Mouse (Mus musculus) midbrain, embryonic 15.5 days (tissue): ENCODE measurements around the gene Cntnap5c. TPM values are rescaled to one million over a fixed set of nuclear protein-coding genes. Genes with fewer than 3 reads are reported as not detected.

Source experiments
- ATAC-seq: fragments of 200-750 bp; cut with Nextera tagmentation; replicated peaks from 2 replicates; pipeline ENCODE4 v1.8.0; 2017; ENCODE audit warnings: moderate TSS enrichment
- H3K27ac ChIP-seq: fragments of 300-500 bp; sonication (generic); 2 replicates; pipeline ENCODE4 v1.5.1; 2015; ENCODE audit warnings: mild to moderate bottlenecking, inconsistent platforms
- H3K27me3 ChIP-seq: fragments of 300-500 bp; sonication (generic); replicated peaks from 2 replicates; pipeline ENCODE4 v1.6.1; 2015; ENCODE audit warnings: inconsistent platforms
- H3K36me3 ChIP-seq: fragments of 300-500 bp; sonication (generic); replicated peaks from 2 replicates; pipeline ENCODE4 v1.6.1; 2015; ENCODE audit warnings: inconsistent platforms
- H3K4me1 ChIP-seq: fragments of 300-500 bp; sonication (generic); 2 replicates; pipeline ENCODE4 v1.6.1; 2015; ENCODE audit warnings: inconsistent platforms
- H3K4me2 ChIP-seq: fragments of 300-500 bp; sonication (generic); 2 replicates; pipeline ENCODE4 v1.6.1; 2015; ENCODE audit warnings: inconsistent platforms, mild to moderate bottlenecking, moderate library complexity
- H3K4me3 ChIP-seq: fragments of 300-500 bp; sonication (generic); 2 replicates; pipeline ENCODE4 v1.5.1; 2015; ENCODE audit warnings: mild to moderate bottlenecking, inconsistent platforms
- H3K9ac ChIP-seq: fragments of 300-500 bp; sonication (generic); 2 replicates; pipeline ENCODE4 v1.6.1; 2015; ENCODE audit warnings: mild to moderate bottlenecking, inconsistent platforms
- H3K9me3 ChIP-seq: fragments of 300-500 bp; sonication (generic); 2 replicates; pipeline ENCODE4 v1.6.1; 2016; ENCODE audit warnings: inconsistent platforms
- whole genome bisulfite sequencing: fragments of 180-500 bp; shearing (Covaris S2); methylation state at CpG from one replicate; pipeline ENCODE4 v1.1.7; 2015; ENCODE audit warnings: mixed read lengths; 5-methylcytosine and 5-hydroxymethylcytosine counted together
- polyA plus RNA-seq: library from polyadenylated mRNA; unstranded; fragments of >200 nt; fragmentation: Nextera tagmentation; extraction: Ambion mirVana; gene quantifications from 2 replicates; pipeline ENCODE4 v1.2.1, GENCODE M21; 2015

The Cntnap5c gene
- polyA plus RNA-seq, 1 experiment from 2014 or later: 3.6 TPM

- Histone ChIP-seq H3K4me1 (no peaks in the 10 kb centered on the region), H3K27me3 (no peaks in the 10 kb centered on the region), H3K4me3 (no peak overlapping the region), H3K9me3 (no peaks in the 10 kb centered on the region), H3K27ac (no peak overlapping the region), H3K36me3 (no peaks in the 10 kb centered on the region), H3K9ac (no peak overlapping the region), H3K4me2 (no peak overlapping the region)
- no peak for ATAC-seq
- WGBS: 90% methylated on average over 7 of the region's 7 CpGs
These were observed 300.5 kb downstream of the Cntnap5c start for GRCm38 (mm10) chr17:58069912-58070311.

- Histone ChIP-seq H3K9ac (no peak overlapping the region), H3K36me3 (no peaks in the 10 kb centered on the region)
- 83% methylated on average over 1 of the region's 1 CpGs for WGBS
These were observed 313.3 kb downstream of the Cntnap5c start for GRCm38 (mm10) chr17:58082676-58083075.

GRCm38 (mm10) chr17:58104505-58104904, 335.1 kb downstream of the Cntnap5c start:
- no peak overlapping the region for H3K9ac ChIP-seq
- 0 out of 2 replicates have a peak, but pooled peaks have one; percentile 30 for ATAC-seq
- H3K4me3 ChIP-seq: no peak overlapping the region
- no peaks in the 10 kb centered on the region for H3K9me3 ChIP-seq
- H3K27ac ChIP-seq: no peak overlapping the region
- WGBS: 25% methylated on average over 2 of the region's 2 CpGs
- no peaks in the 10 kb centered on the region for H3K27me3 ChIP-seq
- H3K36me3 ChIP-seq: no peaks in the 10 kb centered on the region
- no peak overlapping the region for H3K4me2 ChIP-seq
- H3K4me1 ChIP-seq: no peaks in the 10 kb centered on the region

More at GRCm38 (mm10) chr17:58082676-58083075, 313.3 kb downstream of the Cntnap5c start:
- no peak for ATAC-seq
- Histone ChIP-seq H3K4me1 (no peaks in the 10 kb centered on the region), H3K4me2 (no peak overlapping the region), H3K4me3 (no peak overlapping the region), H3K9me3 (no peaks in the 10 kb centered on the region), H3K27ac (no peak overlapping the region), H3K27me3 (no peaks in the 10 kb centered on the region)

GRCm38 (mm10) chr17:58107901-58108300, 338.5 kb downstream of the Cntnap5c start:
- Histone ChIP-seq H3K36me3 (no peaks in the 10 kb centered on the region), H3K4me2 (no peak overlapping the region), H3K9ac (no peak overlapping the region), H3K27ac (no peak overlapping the region), H3K27me3 (no peaks in the 10 kb centered on the region), H3K9me3 (no peaks in the 10 kb centered on the region), H3K4me3 (no peak overlapping the region), H3K4me1 (no peaks in the 10 kb centered on the region)
- no peak for ATAC-seq
- 93% methylated on average over 3 of the region's 3 CpGs for WGBS

- H3K4me2 ChIP-seq: no peak overlapping the region
- 76% methylated on average over 1 of the region's 1 CpGs for WGBS
- no peak overlapping the region for H3K9ac ChIP-seq
- H3K4me1 ChIP-seq: no peaks in the 10 kb centered on the region
- H3K4me3 ChIP-seq: no peak overlapping the region
- no peak overlapping the region for H3K27ac ChIP-seq
- ATAC-seq: no peak
- no peaks in the 10 kb centered on the region for H3K36me3 ChIP-seq
- no peaks in the 10 kb centered on the region for H3K27me3 ChIP-seq
- no peaks in the 10 kb centered on the region for H3K9me3 ChIP-seq
These were observed 339.0 kb downstream of the Cntnap5c start for GRCm38 (mm10) chr17:58108335-58108734.

- Histone ChIP-seq H3K9ac (no peak overlapping the region), H3K4me3 (no peak overlapping the region), H3K27ac (no peak overlapping the region), H3K4me1 (no peaks in the 10 kb centered on the region), H3K4me2 (no peak overlapping the region), H3K36me3 (no peaks in the 10 kb centered on the region), H3K9me3 (no peaks in the 10 kb centered on the region), H3K27me3 (no peaks in the 10 kb centered on the region)
- no peak for ATAC-seq
- 81% methylated on average over 1 of the region's 1 CpGs for WGBS
These were observed 417.8 kb downstream of the Cntnap5c start for GRCm38 (mm10) chr17:58187171-58187570.

- H3K4me2 ChIP-seq: no peak overlapping the region
- no peak for ATAC-seq
- no peaks in the 10 kb centered on the region for H3K27me3 ChIP-seq
These were observed 431.8 kb downstream of the Cntnap5c start for GRCm38 (mm10) chr17:58201148-58201547.

GRCm38 (mm10) chr17:58268058-58268457, 498.7 kb downstream of the Cntnap5c start:
- Histone ChIP-seq H3K9ac (no peak overlapping the region), H3K9me3 (no peaks in the 10 kb centered on the region), H3K4me3 (no peak overlapping the region), H3K4me1 (no peaks in the 10 kb centered on the region), H3K27ac (no peak overlapping the region), H3K4me2 (no peak overlapping the region), H3K27me3 (no peaks in the 10 kb centered on the region), H3K36me3 (no peaks in the 10 kb centered on the region)
- WGBS: 79% methylated on average over 2 of the region's 2 CpGs
- no peak for ATAC-seq

More at GRCm38 (mm10) chr17:58201148-58201547, 431.8 kb downstream of the Cntnap5c start:
- no peaks in the 10 kb centered on the region for H3K36me3 ChIP-seq
- 91% methylated on average over 2 of the region's 2 CpGs for WGBS
- no peak overlapping the region for H3K27ac ChIP-seq
- H3K4me1 ChIP-seq: no peaks in the 10 kb centered on the region
- no peak overlapping the region for H3K4me3 ChIP-seq
- no peak overlapping the region for H3K9ac ChIP-seq
- H3K9me3 ChIP-seq: no peaks in the 10 kb centered on the region

- H3K4me2 ChIP-seq: no peak overlapping the region
- H3K27me3 ChIP-seq: no peaks in the 10 kb centered on the region
- no peaks in the 10 kb centered on the region for H3K4me1 ChIP-seq
- WGBS: 79% methylated on average over 6 of the region's 6 CpGs
- H3K4me3 ChIP-seq: no peak overlapping the region
- ATAC-seq: no peak
- no peaks in the 10 kb centered on the region for H3K36me3 ChIP-seq
- H3K9me3 ChIP-seq: no peaks in the 10 kb centered on the region
- no peak overlapping the region for H3K27ac ChIP-seq
- no peak overlapping the region for H3K9ac ChIP-seq
These were observed 581.9 kb downstream of the Cntnap5c start for GRCm38 (mm10) chr17:58351310-58351709.

- H3K9me3 ChIP-seq: no peaks in the 10 kb centered on the region
- H3K4me3 ChIP-seq: no peak overlapping the region
- H3K4me1 ChIP-seq: no peaks in the 10 kb centered on the region
- H3K27ac ChIP-seq: no peak overlapping the region
- H3K27me3 ChIP-seq: no peaks in the 10 kb centered on the region
- ATAC-seq: no peak
- WGBS: 50% methylated on average over 2 of the region's 2 CpGs
- no peak overlapping the region for H3K9ac ChIP-seq
- no peaks in the 10 kb centered on the region for H3K36me3 ChIP-seq
- H3K4me2 ChIP-seq: no peak overlapping the region
These were observed 586.9 kb downstream of the Cntnap5c start for GRCm38 (mm10) chr17:58356224-58356623.

GRCm38 (mm10) chr17:58363582-58364267, 594.4 kb downstream of the Cntnap5c start:
- no peaks in the 10 kb centered on the region for H3K4me1 ChIP-seq
- no peak overlapping the region for H3K9ac ChIP-seq
- no peaks in the 10 kb centered on the region for H3K36me3 ChIP-seq
- no peaks in the 10 kb centered on the region for H3K9me3 ChIP-seq
- no peak overlapping the region for H3K27ac ChIP-seq
- H3K4me3 ChIP-seq: no peak overlapping the region
- 79% methylated on average over 4 of the region's 4 CpGs for WGBS
- H3K27me3 ChIP-seq: no peaks in the 10 kb centered on the region
- H3K4me2 ChIP-seq: no peak overlapping the region
- ATAC-seq: no peak

- ATAC-seq: no peak
- Histone ChIP-seq H3K9ac (no peak overlapping the region), H3K36me3 (no peaks in the 10 kb centered on the region), H3K4me3 (no peak overlapping the region), H3K4me2 (no peak overlapping the region), H3K27me3 (no peaks in the 10 kb centered on the region), H3K4me1 (no peaks in the 10 kb centered on the region), H3K9me3 (no peaks in the 10 kb centered on the region), H3K27ac (no peak overlapping the region)
These were observed 600.7 kb downstream of the Cntnap5c start for GRCm38 (mm10) chr17:58370089-58370488.

GRCm38 (mm10) chr17:58407769-58408168, 638.4 kb downstream of the Cntnap5c start:
- Histone ChIP-seq H3K9ac (no peak overlapping the region), H3K27ac (no peak overlapping the region), H3K4me2 (no peak overlapping the region), H3K4me3 (no peak overlapping the region), H3K4me1 (no peaks in the 10 kb centered on the region), H3K9me3 (no peaks in the 10 kb centered on the region), H3K27me3 (no peaks in the 10 kb centered on the region), H3K36me3 (no peaks in the 10 kb centered on the region)
- no peak for ATAC-seq
